Mouse (Mus musculus): ENCODE measurements around the gene Cdhr1. TPM values are rescaled to one million over a fixed set of nuclear protein-coding genes. Genes with fewer than 3 reads are reported as not detected.

Gene Cdhr1
- total RNA-seq, 1 experiment: 0.94 TPM

DNA sequence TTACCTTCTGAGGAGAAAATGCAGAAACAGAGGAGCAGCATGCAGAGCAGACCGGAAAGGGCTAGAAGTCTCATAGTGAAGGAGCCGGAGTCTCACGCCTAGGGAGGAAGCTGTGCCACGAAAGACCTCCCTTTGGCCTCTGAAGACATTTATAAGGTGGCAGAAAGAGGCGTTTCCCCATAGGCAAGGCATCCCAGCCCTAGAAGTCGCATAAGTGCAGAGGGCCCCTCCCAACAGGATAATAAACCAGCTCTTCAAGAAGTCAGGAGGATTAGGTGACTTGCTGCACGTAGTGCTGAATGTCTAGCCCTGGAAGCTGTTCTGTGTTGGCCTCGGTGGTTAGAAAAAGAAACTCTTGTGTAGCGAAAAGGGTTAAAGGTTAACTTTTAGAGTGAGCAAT is 11.8 kb upstream of the Cdhr1 start:
- Histone ChIP-seq H3K9ac (ENCODE audit: insufficient read depth, low read depth, low read length, poor library complexity, severe bottlenecking) (no peak overlapping the region), H3K4me3 (ENCODE audit: insufficient read depth in 1 of 2, low read depth in 1 of 2, low read length in 2 of 2, poor library complexity in 1 of 2, severe bottlenecking in 1 of 2) (no peak overlapping the region), H3K9me3 (ENCODE audit: control insufficient read depth, insufficient read depth, low read depth, low read length) (no peaks in the 10 kb centered on the region), H3K4me1 (ENCODE audit: control insufficient read depth in 2 of 2, insufficient read depth in 2 of 2, low read length in 2 of 2, poor library complexity in 1 of 2) (no peaks in the 10 kb centered on the region), H3K36me3 (ENCODE audit: control insufficient read depth, insufficient read depth, low read length, poor library complexity, severe bottlenecking) (no peaks in the 10 kb centered on the region), H3K27ac (ENCODE audit: insufficient read depth, low read depth, low read length, poor library complexity, severe bottlenecking) (no peak overlapping the region)
- DNase-seq (ENCODE audit: low read depth, low spot score): no peak
- in situ Hi-C loops (cut with MboI; ENCODE audit: low sequenced_read_pairs in 2 of 2, unreplicated experiment in 2 of 2): no loop called here
- no peak for TF ChIP-seq CHD2 (IDR thresholded peaks at IDR 0.05; ENCODE audit: low read depth, low read length)
- no peak for TF ChIP-seq ZC3H11A (IDR thresholded peaks at IDR 0.05; ENCODE audit: borderline replicate concordance, low read depth, low read length)
- no peak for TF ChIP-seq ZNF384 (IDR thresholded peaks at IDR 0.05; ENCODE audit: low read depth, low read length)
- TF ChIP-seq HCFC1 (IDR thresholded peaks at IDR 0.05; ENCODE audit: borderline replicate concordance, insufficient read depth, low read length): no peak
- no peak for TF ChIP-seq MAFK (IDR thresholded peaks at IDR 0.05; ENCODE audit: insufficient read depth, low read depth, low read length)

DNA sequence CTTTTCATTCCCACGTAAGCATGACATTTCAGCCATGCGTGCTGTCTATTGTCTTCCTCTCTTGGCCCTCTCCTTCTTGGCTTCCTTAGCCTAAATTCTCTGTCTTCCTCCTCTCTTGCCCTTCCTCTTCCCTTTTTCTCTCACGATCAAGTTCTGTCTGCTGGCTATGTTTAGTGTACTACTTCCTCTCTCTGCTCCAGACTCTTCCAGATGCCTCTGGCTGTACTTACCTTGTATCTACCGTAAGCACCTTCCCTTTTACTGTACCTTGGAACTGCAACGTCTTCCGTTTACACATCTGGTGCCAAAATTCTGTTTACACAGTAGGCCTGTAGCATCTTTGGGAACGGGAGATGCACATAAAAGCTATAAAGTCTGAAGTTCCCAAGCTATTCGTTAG is 11.3 kb upstream of the Cdhr1 start:
- no peak overlapping the region for H3K27ac ChIP-seq (ENCODE audit: insufficient read depth, low read depth, low read length, poor library complexity, severe bottlenecking)
- DNase-seq (ENCODE audit: low read depth, low spot score): no peak
- in situ Hi-C loops (cut with MboI; ENCODE audit: low sequenced_read_pairs in 2 of 2, unreplicated experiment in 2 of 2): no loop called here
- TF ChIP-seq ZC3H11A (IDR thresholded peaks at IDR 0.05; ENCODE audit: borderline replicate concordance, low read depth, low read length) (no peak), HCFC1 (IDR thresholded peaks at IDR 0.05; ENCODE audit: borderline replicate concordance, insufficient read depth, low read length) (no peak), ZNF384 (IDR thresholded peaks at IDR 0.05; ENCODE audit: low read depth, low read length) (no peak), CHD2 (IDR thresholded peaks at IDR 0.05; ENCODE audit: low read depth, low read length) (no peak), MAFK (IDR thresholded peaks at IDR 0.05; ENCODE audit: insufficient read depth, low read depth, low read length) (no peak)
- H3K9me3 ChIP-seq (ENCODE audit: control insufficient read depth, insufficient read depth, low read depth, low read length): no peaks in the 10 kb centered on the region
- no peaks in the 10 kb centered on the region for H3K4me1 ChIP-seq (ENCODE audit: control insufficient read depth in 2 of 2, insufficient read depth in 2 of 2, low read length in 2 of 2, poor library complexity in 1 of 2)
- H3K4me3 ChIP-seq (ENCODE audit: insufficient read depth in 1 of 2, low read depth in 1 of 2, low read length in 2 of 2, poor library complexity in 1 of 2, severe bottlenecking in 1 of 2): no peak overlapping the region
- H3K36me3 ChIP-seq (ENCODE audit: control insufficient read depth, insufficient read depth, low read length, poor library complexity, severe bottlenecking): no peaks in the 10 kb centered on the region
- H3K9ac ChIP-seq (ENCODE audit: insufficient read depth, low read depth, low read length, poor library complexity, severe bottlenecking): no peak overlapping the region

DNA sequence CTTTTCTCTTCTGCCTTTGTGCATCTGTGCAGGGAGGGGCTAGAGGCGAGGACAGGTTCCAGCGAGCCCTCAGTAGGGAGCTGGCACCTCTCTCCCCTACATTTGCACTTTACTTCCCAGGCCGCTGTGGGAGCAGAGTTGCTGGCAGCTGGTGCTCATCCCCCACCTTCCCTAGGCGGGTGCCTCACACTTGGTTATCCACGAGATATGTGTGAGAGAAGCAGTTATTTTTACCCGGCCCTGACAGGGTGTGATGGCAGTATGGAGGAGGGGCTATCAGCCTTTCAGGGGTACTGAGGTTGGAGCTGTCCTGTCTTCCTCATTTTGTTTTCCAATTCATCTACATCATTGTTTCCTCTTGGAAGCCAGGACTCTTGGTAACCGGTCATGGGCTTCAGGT is 7.7 kb upstream of the Cdhr1 start:
- H3K4me1 ChIP-seq (ENCODE audit: control insufficient read depth in 2 of 2, insufficient read depth in 2 of 2, low read length in 2 of 2, poor library complexity in 1 of 2): no peaks in the 10 kb centered on the region
- DNase-seq (ENCODE audit: low read depth, low spot score): no peak
- H3K4me3 ChIP-seq (ENCODE audit: insufficient read depth in 1 of 2, low read depth in 1 of 2, low read length in 2 of 2, poor library complexity in 1 of 2, severe bottlenecking in 1 of 2): no peak overlapping the region
- TF ChIP-seq HCFC1 (IDR thresholded peaks at IDR 0.05; ENCODE audit: borderline replicate concordance, insufficient read depth, low read length) (no peak), ZC3H11A (IDR thresholded peaks at IDR 0.05; ENCODE audit: borderline replicate concordance, low read depth, low read length) (no peak), CHD2 (IDR thresholded peaks at IDR 0.05; ENCODE audit: low read depth, low read length) (no peak), MAFK (IDR thresholded peaks at IDR 0.05; ENCODE audit: insufficient read depth, low read depth, low read length) (no peak), ZNF384 (IDR thresholded peaks at IDR 0.05; ENCODE audit: low read depth, low read length) (no peak)
- in situ Hi-C loops (cut with MboI; ENCODE audit: low sequenced_read_pairs in 2 of 2, unreplicated experiment in 2 of 2): no loop called here
- H3K9ac ChIP-seq (ENCODE audit: insufficient read depth, low read depth, low read length, poor library complexity, severe bottlenecking): no peak overlapping the region
- H3K27ac ChIP-seq (ENCODE audit: insufficient read depth, low read depth, low read length, poor library complexity, severe bottlenecking): no peak overlapping the region
- no peaks in the 10 kb centered on the region for H3K36me3 ChIP-seq (ENCODE audit: control insufficient read depth, insufficient read depth, low read length, poor library complexity, severe bottlenecking)
- no peaks in the 10 kb centered on the region for H3K9me3 ChIP-seq (ENCODE audit: control insufficient read depth, insufficient read depth, low read depth, low read length)

DNA sequence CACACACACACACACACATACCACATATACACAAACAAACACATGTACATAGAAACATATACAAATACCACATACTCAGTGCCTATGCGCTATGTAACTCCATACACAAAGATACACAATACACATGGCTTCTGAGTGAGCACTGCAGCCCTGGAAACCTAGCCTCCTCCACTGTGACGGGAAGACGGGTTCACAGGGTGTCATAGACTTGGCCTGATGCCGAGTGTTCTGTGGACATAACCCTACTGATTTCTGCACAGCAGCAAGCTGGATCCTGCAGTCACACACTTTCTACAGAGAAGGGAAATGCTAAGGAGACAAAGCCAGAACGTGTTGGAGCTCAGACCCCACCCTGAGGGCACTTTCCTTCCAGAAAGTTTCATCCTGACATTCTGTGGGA is 6.6 kb upstream of the Cdhr1 start:
- no peak overlapping the region for H3K9ac ChIP-seq (ENCODE audit: insufficient read depth, low read depth, low read length, poor library complexity, severe bottlenecking)
- no peak for DNase-seq (ENCODE audit: low read depth, low spot score)
- no peak for TF ChIP-seq CHD2 (IDR thresholded peaks at IDR 0.05; ENCODE audit: low read depth, low read length)
- no peaks in the 10 kb centered on the region for H3K4me1 ChIP-seq (ENCODE audit: control insufficient read depth in 2 of 2, insufficient read depth in 2 of 2, low read length in 2 of 2, poor library complexity in 1 of 2)
- no peak overlapping the region for H3K27ac ChIP-seq (ENCODE audit: insufficient read depth, low read depth, low read length, poor library complexity, severe bottlenecking)
- no peaks in the 10 kb centered on the region for H3K9me3 ChIP-seq (ENCODE audit: control insufficient read depth, insufficient read depth, low read depth, low read length)
- no peak overlapping the region for H3K4me3 ChIP-seq (ENCODE audit: insufficient read depth in 1 of 2, low read depth in 1 of 2, low read length in 2 of 2, poor library complexity in 1 of 2, severe bottlenecking in 1 of 2)
- H3K36me3 ChIP-seq (ENCODE audit: control insufficient read depth, insufficient read depth, low read length, poor library complexity, severe bottlenecking): no peaks in the 10 kb centered on the region
- in situ Hi-C loops (cut with MboI; ENCODE audit: low sequenced_read_pairs in 2 of 2, unreplicated experiment in 2 of 2): no loop called here

DNA sequence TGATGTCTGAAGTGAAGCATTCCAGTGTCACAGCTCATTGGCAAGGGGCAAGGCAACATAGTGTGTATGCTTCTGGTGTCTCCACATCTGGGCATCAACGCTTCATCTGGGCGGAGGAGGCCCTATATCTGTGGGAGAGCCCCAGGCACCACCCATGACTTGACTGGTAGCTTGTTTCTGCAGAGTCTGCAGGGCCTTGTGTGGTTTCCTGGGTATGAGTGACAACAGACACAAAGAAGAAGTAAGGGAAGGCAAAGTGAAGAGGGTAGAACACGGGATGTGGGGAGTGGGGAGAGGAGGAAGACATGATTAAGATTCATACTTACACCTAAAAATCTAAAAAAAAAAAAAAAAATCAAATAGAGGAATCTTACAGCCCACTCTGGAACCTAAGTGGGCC is 4.3 kb upstream of the Cdhr1 start:
- Histone ChIP-seq H3K4me3 (ENCODE audit: insufficient read depth in 1 of 2, low read depth in 1 of 2, low read length in 2 of 2, poor library complexity in 1 of 2, severe bottlenecking in 1 of 2) (no peak overlapping the region), H3K27ac (ENCODE audit: insufficient read depth, low read depth, low read length, poor library complexity, severe bottlenecking) (no peak overlapping the region), H3K9ac (ENCODE audit: insufficient read depth, low read depth, low read length, poor library complexity, severe bottlenecking) (no peak overlapping the region), H3K4me1 (ENCODE audit: control insufficient read depth in 2 of 2, insufficient read depth in 2 of 2, low read length in 2 of 2, poor library complexity in 1 of 2) (no peaks in the 10 kb centered on the region; a peak in 1 of 4 replicates), H3K9me3 (ENCODE audit: control insufficient read depth, insufficient read depth, low read depth, low read length) (no peaks in the 10 kb centered on the region), H3K36me3 (ENCODE audit: control insufficient read depth, insufficient read depth, low read length, poor library complexity, severe bottlenecking) (no peaks in the 10 kb centered on the region)
- TF ChIP-seq CHD2 (IDR thresholded peaks at IDR 0.05; ENCODE audit: low read depth, low read length): no peak
- no peak for TF ChIP-seq ZNF384 (IDR thresholded peaks at IDR 0.05; ENCODE audit: low read depth, low read length)
- no peak for TF ChIP-seq ZC3H11A (IDR thresholded peaks at IDR 0.05; ENCODE audit: borderline replicate concordance, low read depth, low read length)
- TF ChIP-seq HCFC1 (IDR thresholded peaks at IDR 0.05; ENCODE audit: borderline replicate concordance, insufficient read depth, low read length): no peak
- no peak for TF ChIP-seq MAFK (IDR thresholded peaks at IDR 0.05; ENCODE audit: insufficient read depth, low read depth, low read length)
- no peak for DNase-seq (ENCODE audit: low read depth, low spot score)
- in situ Hi-C loops (cut with MboI; ENCODE audit: low sequenced_read_pairs in 2 of 2, unreplicated experiment in 2 of 2): no loop called here
